Mouse (Mus musculus) stomach, postnatal 0 days (tissue): Measurements from ENCODE around the gene Ptprt. TPM values are rescaled to one million over a fixed set of nuclear protein-coding genes. Genes with fewer than 3 reads are reported as not detected.

Source experiments
- ATAC-seq: fragments of 200-750 bp; cut with Nextera tagmentation; 2 replicates; pipeline ENCODE4 v1.8.0; 2017; ENCODE audit not compliant: low FRiP score, low TSS enrichment
- DNase-seq: peaks from one replicate; pipeline ENCODE4 v3.0.0-alpha.2; 2016; ENCODE audit warnings: low spot score
- H3K27ac ChIP-seq: fragments of 300-500 bp; sonication (generic); replicated peaks from 2 replicates; pipeline ENCODE4 v1.5.1; 2014; ENCODE audit warnings: mild to moderate bottlenecking, control low read depth
- H3K27me3 ChIP-seq: fragments of 300-500 bp; sonication (generic); 2 replicates; pipeline ENCODE4 v1.6.1; 2014; ENCODE audit warnings: low read length; ENCODE audit not compliant: control insufficient read depth, insufficient read depth
- H3K36me3 ChIP-seq: fragments of 300-500 bp; sonication (generic); 2 replicates; pipeline ENCODE4 v1.6.1; 2014; ENCODE audit warnings: low read length, mixed read lengths; ENCODE audit not compliant: control insufficient read depth, insufficient read depth
- H3K4me1 ChIP-seq: fragments of 300-500 bp; sonication (generic); replicated peaks from 2 replicates; pipeline ENCODE4 v1.6.1; 2014; ENCODE audit warnings: antibody characterized with exemption; ENCODE audit not compliant: control insufficient read depth, insufficient read depth
- H3K4me2 ChIP-seq: fragments of 300-500 bp; sonication (generic); replicated peaks from 2 replicates; pipeline ENCODE4 v1.6.1; 2014; ENCODE audit warnings: low read depth, mild to moderate bottlenecking, control low read depth, moderate library complexity
- H3K4me3 ChIP-seq: fragments of 300-500 bp; sonication (generic); 2 replicates; pipeline ENCODE4 v1.5.1; 2014; ENCODE audit warnings: low read depth, low read length, control low read depth
- H3K9ac ChIP-seq: fragments of 300-500 bp; sonication (generic); 2 replicates; pipeline ENCODE4 v1.6.1; 2014; ENCODE audit warnings: mild to moderate bottlenecking, low read length, control low read depth, mixed read lengths
- H3K9me3 ChIP-seq: fragments of 300-500 bp; sonication (generic); 2 replicates; pipeline ENCODE4 v1.6.1; 2016; ENCODE audit warnings: low read length; ENCODE audit not compliant: control insufficient read depth
- CTCF ChIP-seq: IDR thresholded peaks from 2 replicates; pipeline ENCODE4 v1.5.1; 2016; ENCODE audit warnings: antibody characterized with exemption, low read depth, mild to moderate bottlenecking, moderate library complexity
- EP300 ChIP-seq: optimal IDR thresholded peaks from 2 replicates; pipeline ENCODE3; 2016; ENCODE audit warnings: antibody characterized with exemption
- WGBS: fragments of 180-500 bp; shearing (Covaris S2); extraction: QIAGEN DNeasy Blood & Tissue Kit; methylation state at CpG from one replicate; pipeline ENCODE4 v1.1.7; 2014; 5-methylcytosine and 5-hydroxymethylcytosine counted together
- polyA plus RNA-seq: library from polyadenylated mRNA; unstranded; fragments of >200 nt; fragmentation: Nextera tagmentation; extraction: Ambion mirVana; gene quantifications from 2 replicates; pipeline ENCODE4 v1.2.1, GENCODE M21; 2015

Ptprt gene
- polyA plus RNA-seq, 1 experiment from 2014 or later: 0.89 TPM

DNA sequence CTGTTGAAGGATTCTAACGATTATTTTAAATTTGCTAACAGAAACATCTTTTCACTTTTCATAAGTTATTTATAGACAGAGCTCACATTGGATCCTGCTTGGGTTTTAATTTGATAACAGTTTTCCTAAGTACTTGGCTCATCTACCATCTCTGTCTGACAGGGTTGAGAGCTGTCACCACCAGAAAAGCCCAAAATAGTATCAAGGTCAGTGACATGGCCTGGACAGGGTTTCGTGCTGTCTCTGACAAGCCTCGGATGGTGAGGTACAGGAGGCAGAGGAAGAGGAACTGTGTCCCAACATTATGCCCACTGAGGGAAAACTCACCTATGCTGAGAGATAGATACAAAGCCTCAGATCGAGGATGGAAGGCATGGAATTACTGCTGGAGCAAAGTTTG is 79.3 kb downstream of the Ptprt start:
- TF ChIP-seq CTCF (no peak), EP300 (no peak)
- no peak for ATAC-seq

DNA sequence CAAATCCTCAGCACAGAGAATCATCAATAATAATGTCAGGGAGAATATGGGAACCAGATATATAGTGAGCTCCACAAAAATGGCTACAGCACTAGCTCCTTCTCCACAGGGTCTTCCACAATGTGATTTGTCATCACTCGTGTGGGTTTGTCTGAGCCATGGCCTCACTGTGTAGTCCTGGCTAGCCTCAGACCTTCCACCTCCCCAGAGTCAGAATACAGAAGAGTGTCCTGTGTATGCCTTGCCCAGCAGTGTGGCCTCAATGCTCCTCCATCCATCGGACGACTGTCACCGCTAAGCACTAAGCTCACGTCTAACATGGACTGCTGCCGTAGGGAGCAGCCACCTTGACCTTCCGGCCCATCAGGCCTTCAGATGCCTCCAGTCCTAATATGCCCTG is 83.1 kb downstream of the Ptprt start:
- H3K9ac ChIP-seq: no peak overlapping the region
- no peaks in the 10 kb centered on the region for H3K36me3 ChIP-seq
- H3K27me3 ChIP-seq: no peaks in the 10 kb centered on the region
- WGBS: 86% methylated on average over 7 of the region's 7 CpGs
- no peaks in the 10 kb centered on the region for H3K4me1 ChIP-seq
- TF ChIP-seq EP300: no peak
- no peak for TF ChIP-seq CTCF
- H3K27ac ChIP-seq: no peak overlapping the region
- DNase-seq: no peak
- no peak overlapping the region for H3K4me3 ChIP-seq
- H3K4me2 ChIP-seq: no peak overlapping the region
- H3K9me3 ChIP-seq: no peaks in the 10 kb centered on the region
- no peak for ATAC-seq

More for the DNA sequence above, 79.3 kb downstream of the Ptprt start:
- Histone ChIP-seq H3K4me3 (no peak overlapping the region), H3K27me3 (no peaks in the 10 kb centered on the region), H3K9me3 (no peaks in the 10 kb centered on the region), H3K4me1 (no peaks in the 10 kb centered on the region), H3K9ac (no peak overlapping the region), H3K4me2 (no peak overlapping the region), H3K36me3 (no peaks in the 10 kb centered on the region), H3K27ac (no peak overlapping the region)
- DNase-seq: no peak
- 62% methylated on average over 4 of the region's 4 CpGs for WGBS

- ATAC-seq (no peak), DNase-seq (no peak)
- Histone ChIP-seq H3K4me3 (no peak overlapping the region), H3K9ac (no peak overlapping the region), H3K27me3 (no peaks in the 10 kb centered on the region), H3K36me3 (no peaks in the 10 kb centered on the region), H3K4me2 (no peak overlapping the region), H3K27ac (no peak overlapping the region), H3K4me1 (no peaks in the 10 kb centered on the region), H3K9me3 (no peaks in the 10 kb centered on the region)
- TF ChIP-seq CTCF: peak; percentile 24
- TF ChIP-seq EP300: no peak
- 64% methylated on average over 2 of the region's 2 CpGs for WGBS
Observed at GRCm38 (mm10) chr2:162572851-162573250, 88.1 kb downstream of the Ptprt start.

GRCm38 (mm10) chr2:162571037-162571436 is 89.9 kb downstream of the Ptprt start:
- Histone ChIP-seq H3K27ac (no peak overlapping the region), H3K4me3 (no peak overlapping the region), H3K4me1 (no peaks in the 10 kb centered on the region), H3K9me3 (no peaks in the 10 kb centered on the region), H3K9ac (no peak overlapping the region), H3K27me3 (no peaks in the 10 kb centered on the region), H3K4me2 (no peak overlapping the region), H3K36me3 (no peaks in the 10 kb centered on the region)
- TF ChIP-seq EP300: no peak
- no peak for TF ChIP-seq CTCF
- WGBS: 87% methylated on average over 12 of the region's 12 CpGs
- no peak for ATAC-seq
- DNase-seq: no peak

DNA sequence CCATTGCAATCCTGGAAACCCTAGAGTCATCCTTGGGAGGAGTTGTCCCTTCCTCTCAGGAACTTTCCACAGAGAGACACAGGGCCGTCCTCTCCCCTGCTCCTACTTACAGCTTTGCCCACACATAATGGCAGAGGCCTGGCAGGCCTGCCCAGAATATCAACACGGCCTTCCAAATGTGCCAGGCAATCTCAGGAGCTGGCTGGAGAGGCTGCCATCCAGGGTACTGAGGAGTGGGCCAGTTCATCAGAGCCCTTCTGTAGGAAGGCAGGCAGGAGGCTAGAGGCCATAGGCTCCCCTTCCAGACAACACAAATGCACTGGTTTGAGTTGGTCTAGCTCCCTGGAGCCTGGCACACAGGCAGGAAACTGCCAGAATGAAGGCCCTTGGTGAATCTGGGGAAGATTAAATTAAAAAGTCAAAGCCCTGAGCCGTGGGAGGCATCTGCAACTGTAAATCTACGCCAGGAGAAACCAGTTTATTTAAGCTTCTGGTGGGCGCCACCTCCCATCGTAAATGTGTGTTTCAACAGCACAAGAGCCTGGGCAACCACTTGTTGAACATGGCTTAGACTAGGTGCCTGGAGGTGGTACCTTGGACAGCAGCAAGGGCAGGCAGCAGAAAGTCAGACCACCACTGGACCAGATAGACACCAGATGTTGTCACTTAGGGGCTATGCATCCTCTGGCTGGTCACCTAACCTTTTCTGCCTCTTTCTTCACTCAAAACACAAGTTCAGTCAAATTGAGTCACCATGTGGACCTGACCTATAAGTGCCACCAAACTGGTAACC is 92.4 kb downstream of the Ptprt start:
- TF ChIP-seq EP300 (no peak), CTCF (no peak)
- no peak overlapping the region for H3K9ac ChIP-seq
- ATAC-seq (no peak), DNase-seq (peak; percentile 16)
- no peak overlapping the region for H3K4me3 ChIP-seq
- no peaks in the 10 kb centered on the region for H3K9me3 ChIP-seq
- H3K27me3 ChIP-seq: no peaks in the 10 kb centered on the region
- 68% methylated on average over 6 of the region's 6 CpGs for WGBS
- no peaks in the 10 kb centered on the region for H3K36me3 ChIP-seq
- no peak overlapping the region for H3K4me2 ChIP-seq
- H3K27ac ChIP-seq: no peak overlapping the region
- H3K4me1 ChIP-seq: no peaks in the 10 kb centered on the region

GRCm38 (mm10) chr2:162548312-162548711 is 112.6 kb downstream of the Ptprt start:
- H3K4me1 ChIP-seq: no peaks in the 10 kb centered on the region
- DNase-seq (no peak), ATAC-seq (no peak)
- no peak overlapping the region for H3K4me3 ChIP-seq
- no peak overlapping the region for H3K4me2 ChIP-seq
- H3K9me3 ChIP-seq: no peaks in the 10 kb centered on the region
- no peaks in the 10 kb centered on the region for H3K36me3 ChIP-seq
- no peak overlapping the region for H3K27ac ChIP-seq
- H3K9ac ChIP-seq: no peak overlapping the region
- TF ChIP-seq EP300: no peak
- TF ChIP-seq CTCF: no peak
- no peaks in the 10 kb centered on the region for H3K27me3 ChIP-seq
- WGBS: 76% methylated on average over 8 of the region's 8 CpGs
